Mouse (Mus musculus) small intestine, adult 2 months (tissue): Measurements from ENCODE around the gene Efhb. TPM values are rescaled to one million over a fixed set of nuclear protein-coding genes. Genes with fewer than 3 reads are reported as not detected.

ENCODE experiments used
- H3K27ac ChIP-seq: fragments of 200-500 bp; 2 replicates; pipeline ENCODE4 v1.5.1; 2012; ENCODE audit warnings: low read depth, low read length, control low read depth, inconsistent platforms; ENCODE audit not compliant: insufficient read depth
- H3K27me3 ChIP-seq: fragments of 200-500 bp; 2 replicates; pipeline ENCODE4 v1.6.1; 2012; ENCODE audit warnings: mild to moderate bottlenecking, moderate library complexity, low read length, inconsistent platforms; ENCODE audit not compliant: control insufficient read depth, insufficient read depth
- H3K36me3 ChIP-seq: fragments of 200-500 bp; 2 replicates; pipeline ENCODE4 v1.6.1; 2012; ENCODE audit warnings: mild to moderate bottlenecking, low read length, control low read depth, inconsistent platforms; ENCODE audit not compliant: control insufficient read depth, insufficient read depth
- H3K4me1 ChIP-seq: fragments of 200-500 bp; 2 replicates; pipeline ENCODE4 v1.6.1; 2012; ENCODE audit warnings: low read length, inconsistent platforms, mixed read lengths; ENCODE audit not compliant: control insufficient read depth, insufficient read depth, insufficient read length
- H3K4me3 ChIP-seq: fragments of 200-500 bp; 2 replicates; pipeline ENCODE4 v1.5.1; 2012; ENCODE audit warnings: low read depth, mild to moderate bottlenecking, control low read depth, inconsistent platforms, low read length, moderate library complexity
- CTCF ChIP-seq: fragments of 200-500 bp; IDR thresholded peaks from 2 replicates; pipeline ENCODE4 v1.5.1; 2012; ENCODE audit warnings: low read depth, mild to moderate bottlenecking, control low read depth, inconsistent platforms, low read length, moderate library complexity, mixed read lengths; ENCODE audit not compliant: insufficient replicate concordance, insufficient read length; ENCODE audit errors: extremely low read depth
- POLR2A ChIP-seq: fragments of 200-500 bp; IDR thresholded peaks from 2 replicates; pipeline ENCODE4 v1.6.1; 2012; ENCODE audit warnings: low read depth, mild to moderate bottlenecking, control low read depth, inconsistent platforms, low read length, moderate library complexity
- WGBS: fragments of 180-500 bp; shearing (Covaris S2); methylation state at CpG from one replicate; pipeline ENCODE4 v1.1.7; 2018; 5-methylcytosine and 5-hydroxymethylcytosine counted together
- polyA plus RNA-seq: library from polyadenylated mRNA; depleted of rRNA; stranded (reverse); fragments of >200 nt; gene quantifications from 2 replicates; pipeline ENCODE4 v1.2.3, GENCODE M21; 2012; rRNA removed

Efhb gene
- polyA plus RNA-seq, 1 experiment, result 0.08 TPM

GRCm38 (mm10) chr17:53402689-53403306 lies 60.3 kb downstream of the Efhb start:
- 37% methylated on average over 10 of the region's 10 CpGs for WGBS
- H3K4me1 ChIP-seq, result no peaks in the 10 kb centered on the region
- no peaks in the 10 kb centered on the region for H3K36me3 ChIP-seq
- TF ChIP-seq CTCF (peak; percentile 26; the same call in 1 of the 2 replicates), POLR2A (no peak)
- no peak overlapping the region for H3K4me3 ChIP-seq
- H3K27ac ChIP-seq, result no peak overlapping the region
- H3K27me3 ChIP-seq, result no peaks in the 10 kb centered on the region

GRCm38 (mm10) chr17:53393201-53393600 lies 69.9 kb downstream of the Efhb start:
- TF ChIP-seq POLR2A (no peak), CTCF (no peak)
- no peak overlapping the region for H3K27ac ChIP-seq

GRCm38 (mm10) chr17:53389507-53389906 lies 73.6 kb downstream of the Efhb start:
- WGBS, result 38% methylated on average over 4 of the region's 4 CpGs

More at GRCm38 (mm10) chr17:53393201-53393600, 69.9 kb downstream of the Efhb start:
- H3K27me3 ChIP-seq, result no peaks in the 10 kb centered on the region
- 82% methylated on average over 2 of the region's 2 CpGs for WGBS
- no peaks in the 10 kb centered on the region for H3K36me3 ChIP-seq
- H3K4me3 ChIP-seq, result no peak overlapping the region
- H3K4me1 ChIP-seq, result no peaks in the 10 kb centered on the region

GRCm38 (mm10) chr17:53387581-53388473 lies 75.3 kb downstream of the Efhb start:
- no peaks in the 10 kb centered on the region for H3K4me1 ChIP-seq
- no peak overlapping the region for H3K27ac ChIP-seq
- WGBS, result 34% methylated on average over 6 of the region's 6 CpGs
- H3K4me3 ChIP-seq, result no peak overlapping the region
- no peak for TF ChIP-seq CTCF
- TF ChIP-seq POLR2A, result no peak
- no peaks in the 10 kb centered on the region for H3K36me3 ChIP-seq
- H3K27me3 ChIP-seq, result no peaks in the 10 kb centered on the region

More at GRCm38 (mm10) chr17:53389507-53389906, 73.6 kb downstream of the Efhb start:
- no peak overlapping the region for H3K27ac ChIP-seq
- H3K36me3 ChIP-seq, result no peaks in the 10 kb centered on the region
- no peaks in the 10 kb centered on the region for H3K4me1 ChIP-seq
- TF ChIP-seq CTCF (no peak), POLR2A (no peak)
- no peak overlapping the region for H3K4me3 ChIP-seq
- H3K27me3 ChIP-seq, result no peaks in the 10 kb centered on the region

- Histone ChIP-seq H3K36me3 (no peaks in the 10 kb centered on the region), H3K27me3 (no peaks in the 10 kb centered on the region), H3K27ac (no peak overlapping the region), H3K4me3 (no peak overlapping the region), H3K4me1 (no peaks in the 10 kb centered on the region)
- 79% methylated on average over 6 of the region's 6 CpGs for WGBS
- TF ChIP-seq POLR2A (no peak), CTCF (no peak)
Measured at GRCm38 (mm10) chr17:53386863-53387262, 76.3 kb downstream of the Efhb start.

- H3K36me3 ChIP-seq, result no peaks in the 10 kb centered on the region
- no peak overlapping the region for H3K4me3 ChIP-seq
- no peaks in the 10 kb centered on the region for H3K27me3 ChIP-seq
- no peak overlapping the region for H3K27ac ChIP-seq
- TF ChIP-seq CTCF (no peak), POLR2A (no peak)
- WGBS, result 90% methylated on average over 6 of the region's 6 CpGs
- H3K4me1 ChIP-seq, result no peaks in the 10 kb centered on the region
Measured at GRCm38 (mm10) chr17:53364111-53364510, 99.0 kb downstream of the Efhb start.

Other genes starting within 250 kb of the Efhb start
- 1.2 and 2.2 TPM in 2 replicates for gene Rab5a, start 15.9 kb upstream of the Efhb start, polyA plus RNA-seq
- not detected in 2 replicates for gene Pp2d1, start 76.1 kb upstream of the Efhb start, polyA plus RNA-seq
- 4.4 and 8.5 TPM in 2 replicates for gene Kat2b, start 103.5 kb upstream of the Efhb start, polyA plus RNA-seq
- gene Sgo1, start 226.0 kb upstream of the Efhb start, polyA plus RNA-seq, result 0.24 and 0.39 TPM in 2 replicates